Comparison of ENCODE assay signal across 9 mouse cellular contexts in the genomic region with DNA sequence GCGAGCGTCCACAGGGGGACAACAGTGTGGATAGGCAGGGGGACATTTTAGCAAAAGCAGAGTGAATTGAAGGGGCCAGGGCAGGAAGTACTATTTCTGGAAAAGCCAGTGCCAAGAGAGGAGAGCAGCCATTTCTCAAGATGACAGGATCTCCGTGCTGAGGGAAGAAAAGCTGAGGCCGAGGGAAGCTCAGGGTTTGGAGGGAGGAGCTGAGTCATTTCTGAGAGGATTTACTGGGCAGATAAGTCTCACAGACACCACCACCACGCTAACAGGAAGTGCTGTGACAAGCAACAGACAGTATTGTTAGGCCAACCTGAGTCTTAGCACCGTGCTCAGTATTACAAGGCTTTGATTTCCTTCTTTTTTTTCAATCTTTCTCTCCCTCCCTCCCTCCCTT.
DNase-seq lines count a peak whose midpoint lies in the region; ATAC-seq and TF ChIP-seq lines count a peak whose summit lies in the region.
"Had no signal": no experiment of that assay in that cellular context is flagged by ENCODE, and none has a peak within 500 bp of the region (broad histone marks: within the 10 kb centered on the region; RNA-seq: fewer than 3 reads in every experiment).

No protein-coding gene starts in this region.

- CTCF ChIA-PET in Patski (lab: Charles Lee) = no interaction called here

- no peak overlapping the region for H3K4me3 ChIP-seq in heart, embryonic 14.5 days (ENCODE audit: control insufficient read depth in 1 of 2, insufficient read depth in 1 of 2, low read depth in 1 of 2, low read length in 2 of 2)
- no peak overlapping the region for H3K4me3 ChIP-seq in hindbrain, postnatal 0 days (ENCODE audit: low read length)
- H3K4me3 ChIP-seq: erythroblast, embryonic 14.5 days had no signal

- peak overlapping the region; percentile 70 to 75 for H3K27ac ChIP-seq in heart, embryonic 14.5 days (replicated peaks in 1 of 2; ENCODE audit: control insufficient read depth in 1 of 2, insufficient read depth in 1 of 2, low read depth in 2 of 2, low read length in 2 of 2)
- H3K27ac ChIP-seq in hindbrain, postnatal 0 days = peak overlapping the region; percentile 32; the same call in 1 of the 2 replicates

- peak overlapping the region; percentile 34; the same call in 1 of the 2 replicates for H3K9ac ChIP-seq in heart, embryonic 14.5 days (ENCODE audit: low read length)
- H3K9ac ChIP-seq in hindbrain, postnatal 0 days (replicated peaks; ENCODE audit: low read length) = no peak overlapping the region

- POLR2A ChIA-PET in Patski (lab: Charles Lee) = interaction anchor here (0.7 kb wide), 1 partner anchor 29 kb away, joined by 3 read pairs; no protein-coding TSS in a partner anchor

- H3K4me1 ChIP-seq in heart, embryonic 14.5 days (ENCODE audit: control insufficient read depth in 2 of 2, insufficient read depth in 2 of 2, low read length in 2 of 2) = peaks cover 14 to 21% of the 10 kb centered on the region in 2 experiments
- H3K4me1 ChIP-seq in hindbrain, postnatal 0 days (ENCODE audit: insufficient read depth, low read length) = no peaks in the 10 kb centered on the region

- WGBS in heart, embryonic 14.5 days = 25% methylated on average over 6 of the region's 6 CpGs
- WGBS in hindbrain, postnatal 0 days = 48% methylated on average over 6 of the region's 6 CpGs

- H3K36me3 ChIP-seq in heart, embryonic 14.5 days (ENCODE audit: control insufficient read depth, insufficient read depth, low read length) = peaks cover 3% of the 10 kb centered on the region; the same call in 1 of the 2 replicates
- no peaks in the 10 kb centered on the region for H3K36me3 ChIP-seq in hindbrain, postnatal 0 days (ENCODE audit: insufficient read depth, low read length)

- TF ChIP-seq CTCF in Patski (IDR thresholded peaks at IDR 0.05) = no peak
- no peak for TF ChIP-seq CTCF in hindbrain, postnatal 0 days (IDR thresholded peaks at IDR 0.05; ENCODE audit: low read depth)

- no peak overlapping the region for H3K4me2 ChIP-seq in heart, embryonic 14.5 days (ENCODE audit: low read length)
- no peak overlapping the region for H3K4me2 ChIP-seq in hindbrain, postnatal 0 days (ENCODE audit: low read depth, low read length)

- in situ Hi-C loops in Patski (cut with MboI; ENCODE audit: low pct_unique_long_range_greater_than_20kb) = no loop called here

- 0 out of 2 replicates have a peak, but pooled peaks have one; percentile 29 for ATAC-seq in heart, embryonic 14.5 days (ENCODE audit: insufficient number of reproducible peaks, insufficient read depth, low FRiP score, low read depth)
- ATAC-seq in Patski = peak; percentile 79
- no peak for ATAC-seq in hindbrain, postnatal 0 days
- peak; percentile 71 for ATAC-seq in megakaryocyte progenitor cell, adult 5-6 weeks (replicated peaks; ENCODE audit: poor library complexity)

- DNase-seq in heart, adult 11 months = no peak
- DNase-seq in Patski (ENCODE audit: low read depth, low spot score) = peak; percentile 35
- DNase-seq in hindbrain, postnatal 0 days (ENCODE audit: low spot score) = no peak
- DNase-seq in thymus, postnatal 10 days (ENCODE audit: low spot score in 2 of 2) = no peak
- DNase-seq in frontal cortex, adult 2 months (ENCODE audit: extremely low spot score in 1 of 2, low spot score in 1 of 2) = no peak
- DNase-seq in gastrocnemius, postnatal 25 days = no peak

- H3K9me3 ChIP-seq in heart, embryonic 14.5 days (ENCODE audit: control insufficient read depth, low read length) = no peaks in the 10 kb centered on the region
- H3K9me3 ChIP-seq in hindbrain, postnatal 0 days (ENCODE audit: low read length) = no peaks in the 10 kb centered on the region

- no peaks in the 10 kb centered on the region for H3K27me3 ChIP-seq in heart, embryonic 14.5 days (ENCODE audit: control insufficient read depth, insufficient read depth, low read length)
- H3K27me3 ChIP-seq in Patski = no peaks in the 10 kb centered on the region
- no peaks in the 10 kb centered on the region for H3K27me3 ChIP-seq in hindbrain, postnatal 0 days (ENCODE audit: insufficient read depth, low read length)
